Mouse (Mus musculus): Measurements from ENCODE around the gene Arhgap22. TPM values are rescaled to one million over a fixed set of nuclear protein-coding genes. Genes with fewer than 3 reads are reported as not detected.

The Arhgap22 gene
- 2.4 and 2.7 TPM in 2 replicates for polyA plus RNA-seq (2021; fragmentation: Nextera tagmentation)
- long read RNA-seq, experiment 1, partial matches to known transcripts, result 2 of 6 reads
- long read RNA-seq, experiment 1, other reads (novel, unspliced or antisense), result 4 of 6 reads
- long read RNA-seq, experiment 2, partial matches to known transcripts, result 1 of 18 reads
- long read RNA-seq, experiment 2, other reads (novel, unspliced or antisense), result 17 of 18 reads

DNA sequence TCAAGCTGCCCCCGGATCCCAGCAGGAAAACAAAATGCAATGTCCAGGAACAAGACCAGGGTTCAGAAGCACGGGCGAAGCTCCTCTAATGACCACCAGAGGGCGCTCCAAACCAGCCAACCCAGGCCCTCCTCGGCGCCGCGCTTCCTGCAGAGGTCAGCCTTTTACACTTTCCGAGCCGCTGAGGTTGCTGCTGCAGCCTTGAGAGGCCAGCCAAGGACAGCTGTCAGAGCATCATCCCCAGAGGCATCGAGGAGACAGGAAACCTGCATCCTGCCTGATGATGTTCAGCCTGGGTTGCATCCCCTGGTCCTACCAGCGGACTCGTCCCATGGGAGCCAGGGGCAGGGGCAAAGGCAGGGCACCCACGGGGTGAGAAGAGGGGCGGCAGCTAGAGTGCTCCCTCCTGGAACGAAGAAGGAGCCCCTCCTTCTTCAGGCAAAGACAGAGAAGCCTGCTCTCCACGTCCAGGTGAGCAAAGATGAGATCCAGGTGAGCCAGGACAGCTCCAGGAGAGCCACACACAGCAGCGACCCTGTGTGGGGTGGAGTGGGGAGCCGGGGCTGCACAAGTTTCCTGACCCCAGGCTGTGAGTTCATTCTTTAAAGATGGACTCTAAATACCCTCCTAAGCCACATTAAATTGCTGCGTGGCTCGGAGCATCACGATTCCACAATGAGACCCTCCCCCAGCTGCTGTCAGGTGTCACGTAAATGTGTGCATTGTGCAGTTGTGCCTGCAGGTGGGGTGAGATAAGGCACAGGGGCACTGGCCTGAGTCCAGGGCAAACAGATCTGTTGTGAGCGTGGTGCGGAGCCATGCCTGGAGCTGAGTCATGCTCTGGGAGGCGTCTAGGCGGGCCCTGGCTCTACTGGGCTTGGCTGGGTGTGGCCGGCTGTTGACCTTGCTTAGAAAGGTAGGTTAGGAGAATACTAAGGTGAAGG is at the start of gene Arhgap22:
Gene Arhgap22, plus strand, starts transcription at position 204 of the 944 bp plus-strand sequence.

DNA sequence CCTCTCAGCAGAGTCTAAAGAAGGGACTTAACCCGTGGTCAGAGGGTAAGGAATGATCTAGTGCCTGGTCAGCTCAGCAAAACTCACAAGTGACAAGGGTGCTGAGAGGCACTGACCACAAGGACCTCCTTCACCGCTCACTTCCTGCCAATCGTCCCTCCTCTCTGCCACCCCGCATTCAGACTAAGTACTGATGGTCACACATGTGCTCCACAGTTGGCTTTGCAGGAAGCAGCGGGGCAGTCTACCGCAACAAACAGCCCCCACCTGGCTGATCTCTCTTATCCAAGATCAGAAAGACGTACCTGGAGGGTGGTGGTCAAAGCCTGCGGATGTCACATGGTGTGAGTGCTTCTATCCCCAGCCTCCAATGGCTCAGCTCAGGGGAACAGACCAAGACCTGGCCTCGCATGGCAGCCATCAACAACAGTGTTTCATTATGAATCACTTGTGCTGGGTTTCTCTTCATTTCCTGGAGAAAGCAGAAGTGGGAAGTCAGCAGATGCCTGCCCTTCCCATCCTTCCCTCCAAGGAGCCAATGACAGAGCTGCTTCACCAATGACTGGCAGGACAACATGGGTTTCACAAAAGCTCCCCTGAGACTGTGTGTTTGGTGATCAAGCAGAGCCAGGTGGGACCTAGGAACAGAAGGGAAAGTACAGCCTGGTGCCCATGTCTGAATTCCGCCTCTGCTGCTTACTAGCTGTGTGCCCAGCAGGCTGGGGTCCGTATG is 28.6 kb upstream of the Arhgap22 start, which contains the start of gene Wdfy4:
Gene Wdfy4, minus strand, starts transcription at position 441 of the 733 bp plus-strand sequence.

Other genes with a start within 250 kb of the Arhgap22 start
- gene Lrrc18, start 222.6 kb upstream of the Arhgap22 start, polyA plus RNA-seq (2021; fragmentation: Nextera tagmentation), result 0.58 and 1.0 TPM in 2 replicates
- gene Wdfy4, start 28.5 kb upstream of the Arhgap22 start, polyA plus RNA-seq (2021; fragmentation: Nextera tagmentation), result 0.16 and 0.38 TPM in 2 replicates
- gene Mapk8, start 233.1 kb downstream of the Arhgap22 start, polyA plus RNA-seq (2021; fragmentation: Nextera tagmentation), result 18.0 and 33.6 TPM in 2 replicates

Data from layer of hippocampus, adult 6 months (tissue).